Mouse (Mus musculus) liver, postnatal 0 days (tissue): Measurements from ENCODE around the gene R3hdml. TPM values are rescaled to one million over a fixed set of nuclear protein-coding genes. Genes with fewer than 3 reads are reported as not detected.

Experiments used
- ATAC-seq: fragments of 200-750 bp; cut with Nextera tagmentation; 2 replicates; pipeline ENCODE4 v1.8.0; 2017; ENCODE audit warnings: mild to moderate bottlenecking, moderate library complexity
- DNase-seq: peaks from one replicate; pipeline ENCODE4 v3.0.0-alpha.2; 2016
- H3K27ac ChIP-seq: fragments of 300-500 bp; sonication (generic); 2 replicates; pipeline ENCODE4 v1.5.1; 2014; ENCODE audit warnings: antibody characterized with exemption, moderate library complexity, mild to moderate bottlenecking, low read depth
- H3K27me3 ChIP-seq: fragments of 300-500 bp; sonication (generic); 2 replicates; pipeline ENCODE4 v1.6.1; 2014; ENCODE audit warnings: low read length, control low read depth, mixed read lengths; ENCODE audit not compliant: insufficient read depth
- H3K36me3 ChIP-seq: fragments of 300-500 bp; sonication (generic); replicated peaks from 2 replicates; pipeline ENCODE4 v1.6.1; 2014; ENCODE audit warnings: mild to moderate bottlenecking, control low read depth, low read length, moderate library complexity, mixed read lengths; ENCODE audit not compliant: insufficient read depth
- H3K4me1 ChIP-seq: fragments of 300-500 bp; sonication (generic); 2 replicates; pipeline ENCODE4 v1.6.1; 2014; ENCODE audit warnings: antibody characterized with exemption, mild to moderate bottlenecking, control low read depth; ENCODE audit not compliant: insufficient read depth
- H3K4me2 ChIP-seq: fragments of 300-500 bp; sonication (generic); 2 replicates; pipeline ENCODE4 v1.6.1; 2014; ENCODE audit warnings: low read depth, mild to moderate bottlenecking, low read length, moderate library complexity, mixed read lengths
- H3K4me3 ChIP-seq: fragments of 300-500 bp; sonication (generic); 2 replicates; pipeline ENCODE4 v1.5.1; 2014; ENCODE audit warnings: low read depth, low read length
- H3K9ac ChIP-seq: fragments of 300-500 bp; sonication (generic); replicated peaks from 2 replicates; pipeline ENCODE4 v1.6.1; 2014; ENCODE audit warnings: mild to moderate bottlenecking, moderate library complexity
- H3K9me3 ChIP-seq: fragments of 300-500 bp; sonication (generic); 2 replicates; pipeline ENCODE4 v1.6.1; 2016; ENCODE audit warnings: mild to moderate bottlenecking, control low read depth, low read length, mixed read lengths
- CTCF ChIP-seq: sonication (generic); IDR thresholded peaks from 2 replicates; pipeline ENCODE4 v1.5.1; 2016; ENCODE audit warnings: antibody characterized with exemption, low read depth
- EP300 ChIP-seq: IDR thresholded peaks from 2 replicates; pipeline ENCODE4 v1.6.1; 2016; ENCODE audit warnings: antibody characterized with exemption, low read depth, mild to moderate bottlenecking
- whole genome bisulfite sequencing: fragments of 180-500 bp; shearing (Covaris S2); extraction: QIAGEN DNeasy Blood & Tissue Kit; methylation state at CpG from one replicate; pipeline ENCODE4 v1.1.7; 2014; ENCODE audit not compliant: insufficient replicate concordance; 5-methylcytosine and 5-hydroxymethylcytosine counted together
- polyA plus RNA-seq: library from polyadenylated mRNA; unstranded; fragments of >200 nt; fragmentation: Nextera tagmentation; extraction: Ambion mirVana; gene quantifications from 2 replicates; pipeline ENCODE4 v1.2.1, GENCODE M21; 2015

The R3hdml gene
- polyA plus RNA-seq: not detected in 2 replicates

- 69% methylated on average over 5 of the region's 5 CpGs for WGBS
Observed at GRCm38 (mm10) chr2:163492018-163492417, at the start of gene R3hdml. Gene R3hdml, plus strand, starts transcription at chr2:163492318.

GRCm38 (mm10) chr2:163443543-163443942 is 48.6 kb upstream of the R3hdml start:
- Histone ChIP-seq H3K4me3 (no peak overlapping the region), H3K9me3 (no peaks in the 10 kb centered on the region), H3K4me2 (no peak overlapping the region), H3K27me3 (peaks cover 12% of the 10 kb centered on the region), H3K36me3 (no peaks in the 10 kb centered on the region), H3K4me1 (no peaks in the 10 kb centered on the region), H3K9ac (no peak overlapping the region), H3K27ac (no peak overlapping the region)
- TF ChIP-seq CTCF: no peak
- TF ChIP-seq EP300: no peak
- DNase-seq: no peak
- 57% methylated on average over 6 of the region's 6 CpGs for WGBS
- ATAC-seq: no peak

More at GRCm38 (mm10) chr2:163492018-163492417, at the start of gene R3hdml:
- no peak for DNase-seq
- H3K27ac ChIP-seq: no peak within 1 kb of the TSS
- H3K9me3 ChIP-seq: no peaks in the 10 kb centered on the region
- no peak within 1 kb of the TSS for H3K9ac ChIP-seq
- no peaks in the 10 kb centered on the region for H3K27me3 ChIP-seq
- H3K4me3 ChIP-seq: no peak within 1 kb of the TSS
- H3K4me1 ChIP-seq: no peaks in the 10 kb centered on the region
- H3K4me2 ChIP-seq: no peak within 1 kb of the TSS
- no peaks in the 10 kb centered on the region for H3K36me3 ChIP-seq
- ATAC-seq: no peak
- TF ChIP-seq CTCF: no peak
- no peak for TF ChIP-seq EP300

GRCm38 (mm10) chr2:163444017-163444416 is 48.1 kb upstream of the R3hdml start:
- WGBS: 56% methylated on average over 7 of the region's 7 CpGs

GRCm38 (mm10) chr2:163447375-163447774 is 44.7 kb upstream of the R3hdml start:
- Histone ChIP-seq H3K4me1 (no peaks in the 10 kb centered on the region), H3K9me3 (no peaks in the 10 kb centered on the region), H3K9ac (no peak overlapping the region), H3K4me2 (no peak overlapping the region), H3K4me3 (no peak overlapping the region), H3K27ac (no peak overlapping the region), H3K36me3 (no peaks in the 10 kb centered on the region), H3K27me3 (no peaks in the 10 kb centered on the region)
- ATAC-seq (no peak), DNase-seq (no peak)
- TF ChIP-seq EP300: no peak
- TF ChIP-seq CTCF: no peak
- 70% methylated on average over 12 of the region's 12 CpGs for WGBS

More at GRCm38 (mm10) chr2:163444017-163444416, 48.1 kb upstream of the R3hdml start:
- ATAC-seq (no peak), DNase-seq (no peak)
- TF ChIP-seq CTCF: no peak
- TF ChIP-seq EP300: no peak
- Histone ChIP-seq H3K4me1 (no peaks in the 10 kb centered on the region), H3K9ac (no peak overlapping the region), H3K4me2 (no peak overlapping the region), H3K27ac (no peak overlapping the region), H3K36me3 (no peaks in the 10 kb centered on the region), H3K9me3 (no peaks in the 10 kb centered on the region), H3K27me3 (peaks cover 7% of the 10 kb centered on the region), H3K4me3 (no peak overlapping the region)

GRCm38 (mm10) chr2:163449276-163449675 is 42.8 kb upstream of the R3hdml start:
- no peak for ATAC-seq
- Histone ChIP-seq H3K27ac (no peak overlapping the region), H3K9ac (no peak overlapping the region), H3K4me3 (no peak overlapping the region), H3K4me2 (no peak overlapping the region), H3K36me3 (no peaks in the 10 kb centered on the region), H3K9me3 (no peaks in the 10 kb centered on the region), H3K4me1 (no peaks in the 10 kb centered on the region), H3K27me3 (no peaks in the 10 kb centered on the region)
- 37% methylated on average over 3 of the region's 3 CpGs for WGBS
- TF ChIP-seq CTCF: no peak
- no peak for TF ChIP-seq EP300
- no peak for DNase-seq

- H3K27me3 ChIP-seq: no peaks in the 10 kb centered on the region
- TF ChIP-seq EP300 (no peak), CTCF (no peak)
- no peak overlapping the region for H3K27ac ChIP-seq
- no peaks in the 10 kb centered on the region for H3K9me3 ChIP-seq
- no peaks in the 10 kb centered on the region for H3K36me3 ChIP-seq
- DNase-seq (no peak), ATAC-seq (no peak)
- H3K4me3 ChIP-seq: no peak overlapping the region
- no peak overlapping the region for H3K4me2 ChIP-seq
- WGBS: 63% methylated on average over 6 of the region's 6 CpGs
- H3K9ac ChIP-seq: no peak overlapping the region
- H3K4me1 ChIP-seq: no peaks in the 10 kb centered on the region
Observed at GRCm38 (mm10) chr2:163450668-163451295, 41.3 kb upstream of the R3hdml start.
